Mouse (Mus musculus) monocyte, adult 5-6 weeks (primary cell): ENCODE measurements around the gene Nat8f1. TPM values are rescaled to one million over a fixed set of nuclear protein-coding genes. Genes with fewer than 3 reads are reported as not detected.

Experiments used
- ATAC-seq: fragments of 153-309, 156-312 bp; replicated peaks from 2 replicates; pipeline ENCODE4 v1.8.0; 2017; ENCODE audit warnings: mild to moderate bottlenecking; ENCODE audit not compliant: low TSS enrichment, insufficient number of reproducible peaks, severe bottlenecking, poor library complexity, low FRiP score
- total RNA-seq: library from RNA; stranded (forward); fragments of 200-1000, 200-491, 200-594 nt; gene quantifications from 3 replicates; pipeline ENCODE4 v1.2.3, GENCODE M21; 2017

The Nat8f1 gene
- total RNA-seq, 1 experiment from 2014 or later = 2.8 TPM

- ATAC-seq = no peak
Observed at GRCm38 (mm10) chr6:85862565-85862964, 52.9 kb downstream of the Nat8f1 start.

- ATAC-seq = no peak
Observed at GRCm38 (mm10) chr6:85861247-85861646, 54.2 kb downstream of the Nat8f1 start.

Other genes with a start within 250 kb of the Nat8f1 start
- gene Nat8f7, start 202.5 kb downstream of the Nat8f1 start, total RNA-seq = not detected in 3 replicates
- gene Nat8f3, start 149.9 kb downstream of the Nat8f1 start, total RNA-seq = not detected in 3 replicates
- gene Nat8f6, start 94.7 kb downstream of the Nat8f1 start, total RNA-seq = not detected in 3 replicates
- not detected in 3 replicates for gene Nat8f5, start 94.7 kb downstream of the Nat8f1 start, total RNA-seq
- gene Nat8, start 83.6 kb downstream of the Nat8f1 start, total RNA-seq = not detected in 3 replicates
- not detected in 3 replicates for gene Nat8f2, start 46.5 kb downstream of the Nat8f1 start, total RNA-seq
- 2.5 to 3.9 TPM (median 2.5 TPM) in 3 replicates for gene Nat8f4, start 10.8 kb downstream of the Nat8f1 start, total RNA-seq
- 14.0 to 25.4 TPM (median 23.2 TPM) in 3 replicates for gene Tprkb, start 3.8 kb downstream of the Nat8f1 start, total RNA-seq
- 75.8 to 124 TPM (median 81.0 TPM) in 3 replicates for gene Dusp11, start 46.0 kb upstream of the Nat8f1 start, total RNA-seq
- not detected in 3 replicates for gene Figla, start 100.5 kb upstream of the Nat8f1 start, total RNA-seq
- gene Add2, start 113.0 kb upstream of the Nat8f1 start, total RNA-seq = 0.11 to 0.29 TPM in 2 of 3 replicates, not detected in the other